Mouse (Mus musculus): ENCODE data around the gene Map3k13. TPM values are rescaled to one million over a fixed set of nuclear protein-coding genes. Genes with fewer than 3 reads are reported as not detected.

The Map3k13 gene
- polyA plus RNA-seq, 1 experiment from 2014 or later: 0.76 TPM

DNA sequence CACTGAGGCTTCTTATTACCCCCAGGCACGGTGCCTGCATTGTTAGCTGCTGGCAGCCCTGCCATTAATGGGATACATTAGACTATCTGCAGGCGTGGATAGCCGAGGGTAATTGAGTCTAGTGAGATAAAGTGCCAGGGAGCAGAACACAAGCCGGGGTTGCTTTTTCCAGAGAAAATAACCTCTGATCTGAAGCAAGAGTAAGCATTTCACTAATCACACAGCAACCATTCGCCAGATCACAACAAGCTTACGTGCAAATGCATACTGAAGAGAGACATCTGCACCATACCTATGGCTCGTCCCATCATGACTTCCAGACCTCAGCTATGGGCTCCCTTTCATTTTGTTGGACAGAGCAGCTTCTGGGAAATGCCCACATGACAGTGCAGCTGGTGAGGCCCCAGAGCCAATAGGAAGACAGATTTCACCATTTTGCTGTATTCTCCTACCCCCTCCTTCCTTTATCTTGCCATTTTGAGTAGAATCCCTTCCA lies 59.3 kb downstream of the Map3k13 start:
- H3K9me3 ChIP-seq (replicated peaks; ENCODE audit: control insufficient read depth, low read length): no peaks in the 10 kb centered on the region
- no peak overlapping the region for H3K4me3 ChIP-seq (ENCODE audit: low read length)
- H3K4me2 ChIP-seq (ENCODE audit: low read depth, low read length): no peak overlapping the region
- no peaks in the 10 kb centered on the region for H3K36me3 ChIP-seq (ENCODE audit: control insufficient read depth, insufficient read depth)
- H3K27ac ChIP-seq (ENCODE audit: low read length): no peak overlapping the region
- no peak for ATAC-seq (replicated peaks; ENCODE audit: extremely low read depth, insufficient read depth, low FRiP score)
- no peaks in the 10 kb centered on the region for H3K27me3 ChIP-seq (ENCODE audit: control insufficient read depth, insufficient read depth, low read length)
- WGBS: 57% methylated on average over 7 of the region's 7 CpGs
- peaks cover 4% of the 10 kb centered on the region; the same call in 1 of the 2 replicates for H3K4me1 ChIP-seq (ENCODE audit: control insufficient read depth, insufficient read depth, low read length)
- no peak overlapping the region for H3K9ac ChIP-seq (ENCODE audit: low read length)

DNA sequence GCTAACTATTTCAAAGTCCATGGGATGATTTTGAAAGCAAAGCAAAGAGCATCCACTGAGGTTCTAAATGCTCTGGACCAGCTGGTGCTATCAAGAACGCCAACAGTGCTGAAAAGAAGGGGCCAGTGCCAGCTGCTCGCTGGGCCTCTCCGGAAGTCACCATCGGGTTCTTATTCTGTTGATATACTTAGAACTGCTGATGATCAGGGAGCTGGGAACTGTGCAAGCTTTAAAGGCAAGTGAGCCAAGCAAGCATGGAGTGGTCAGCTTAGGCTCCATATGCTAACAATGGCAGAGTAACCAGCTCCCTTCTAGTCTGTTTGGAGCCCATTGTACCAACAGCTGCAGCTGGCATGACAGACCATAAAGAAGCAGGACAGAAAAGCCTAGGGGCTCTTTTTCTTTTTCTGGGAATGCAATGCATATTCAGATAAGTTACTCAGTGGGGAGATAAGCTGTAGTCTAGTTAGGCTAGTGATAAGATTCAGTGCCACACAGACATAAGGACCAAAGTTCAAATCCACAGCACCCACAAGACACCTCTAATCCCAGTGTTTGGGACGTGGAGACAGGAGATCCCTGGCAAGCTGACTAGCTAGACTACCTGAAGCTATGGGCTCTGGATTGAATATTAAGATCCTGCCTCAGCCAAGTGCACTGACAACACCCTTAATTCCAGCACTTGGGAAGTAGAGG lies 60.6 kb downstream of the Map3k13 start:
- no peak for ATAC-seq (replicated peaks; ENCODE audit: extremely low read depth, insufficient read depth, low FRiP score)
- 77% methylated on average over 5 of the region's 5 CpGs for WGBS

DNA sequence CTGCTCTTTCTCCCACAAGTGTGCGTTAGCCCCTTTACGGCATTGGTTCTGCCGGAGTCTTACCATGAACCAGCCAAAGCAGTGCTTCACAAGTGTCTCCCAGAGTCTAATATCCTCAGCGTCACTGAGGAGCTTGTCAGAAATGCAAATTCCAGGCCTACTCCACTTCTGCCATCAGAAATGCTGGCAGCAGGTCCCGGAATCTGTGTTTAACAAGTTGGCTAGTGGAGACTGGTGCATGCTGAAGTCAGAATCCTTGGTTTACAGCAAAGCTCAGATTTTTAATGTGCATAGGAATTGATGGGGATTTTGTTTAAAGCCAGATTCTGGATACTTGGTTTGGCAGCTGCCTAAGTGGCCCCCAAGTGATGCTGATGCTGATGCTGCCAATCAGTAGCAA lies 62.0 kb downstream of the Map3k13 start:
- Histone ChIP-seq H3K4me2 (ENCODE audit: low read depth, low read length) (no peak overlapping the region), H3K4me1 (ENCODE audit: control insufficient read depth, insufficient read depth, low read length) (peaks cover 4% of the 10 kb centered on the region; the same call in 1 of the 2 replicates), H3K27me3 (ENCODE audit: control insufficient read depth, insufficient read depth, low read length) (no peaks in the 10 kb centered on the region), H3K27ac (ENCODE audit: low read length) (no peak overlapping the region), H3K9me3 (replicated peaks; ENCODE audit: control insufficient read depth, low read length) (no peaks in the 10 kb centered on the region), H3K4me3 (ENCODE audit: low read length) (no peak overlapping the region), H3K9ac (ENCODE audit: low read length) (no peak overlapping the region), H3K36me3 (ENCODE audit: control insufficient read depth, insufficient read depth) (no peaks in the 10 kb centered on the region)
- 72% methylated on average over 5 of the region's 5 CpGs for WGBS
- no peak for ATAC-seq (replicated peaks; ENCODE audit: extremely low read depth, insufficient read depth, low FRiP score)

More for the DNA sequence above, 60.6 kb downstream of the Map3k13 start:
- H3K4me3 ChIP-seq (ENCODE audit: low read length): no peak overlapping the region
- H3K4me1 ChIP-seq (ENCODE audit: control insufficient read depth, insufficient read depth, low read length): peaks cover 4% of the 10 kb centered on the region; the same call in 1 of the 2 replicates
- H3K9me3 ChIP-seq (replicated peaks; ENCODE audit: control insufficient read depth, low read length): no peaks in the 10 kb centered on the region
- H3K27ac ChIP-seq (ENCODE audit: low read length): no peak overlapping the region
- no peak overlapping the region for H3K4me2 ChIP-seq (ENCODE audit: low read depth, low read length)
- H3K27me3 ChIP-seq (ENCODE audit: control insufficient read depth, insufficient read depth, low read length): no peaks in the 10 kb centered on the region
- no peaks in the 10 kb centered on the region for H3K36me3 ChIP-seq (ENCODE audit: control insufficient read depth, insufficient read depth)
- H3K9ac ChIP-seq (ENCODE audit: low read length): no peak overlapping the region

DNA sequence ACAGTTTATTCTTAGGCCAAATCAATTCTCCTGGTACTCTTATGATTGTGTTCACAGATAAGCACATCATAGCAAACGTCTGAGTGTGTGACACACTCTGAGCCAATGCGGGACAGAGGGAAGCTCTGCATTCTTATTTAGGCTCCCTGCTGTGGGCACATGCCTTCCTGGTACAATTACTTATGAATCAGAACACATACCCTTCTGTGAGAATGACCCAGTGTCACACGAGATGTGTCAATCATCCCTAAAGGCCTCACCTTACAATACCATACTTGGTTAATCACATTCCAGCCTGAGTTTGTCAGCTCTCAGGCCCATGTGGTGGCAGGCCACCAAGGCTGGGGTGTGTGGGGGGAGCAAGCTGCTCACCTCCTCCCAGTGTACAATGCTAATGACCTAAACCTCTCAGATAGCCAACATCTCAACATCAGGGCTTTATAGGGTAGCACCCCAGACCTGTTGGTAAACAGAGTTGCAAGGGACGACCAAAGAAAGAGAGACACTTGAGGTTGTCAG lies 63.0 kb downstream of the Map3k13 start:
- H3K9me3 ChIP-seq (replicated peaks; ENCODE audit: control insufficient read depth, low read length): no peaks in the 10 kb centered on the region
- no peak overlapping the region for H3K9ac ChIP-seq (ENCODE audit: low read length)
- H3K4me1 ChIP-seq (ENCODE audit: control insufficient read depth, insufficient read depth, low read length): peaks cover 4% of the 10 kb centered on the region; the same call in 1 of the 2 replicates
- no peak for ATAC-seq (replicated peaks; ENCODE audit: extremely low read depth, insufficient read depth, low FRiP score)
- H3K27me3 ChIP-seq (ENCODE audit: control insufficient read depth, insufficient read depth, low read length): no peaks in the 10 kb centered on the region
- WGBS: 42% methylated on average over 4 of the region's 4 CpGs
- no peak overlapping the region for H3K4me3 ChIP-seq (ENCODE audit: low read length)
- no peak overlapping the region for H3K4me2 ChIP-seq (ENCODE audit: low read depth, low read length)
- no peaks in the 10 kb centered on the region for H3K36me3 ChIP-seq (ENCODE audit: control insufficient read depth, insufficient read depth)
- H3K27ac ChIP-seq (ENCODE audit: low read length): no peak overlapping the region

DNA sequence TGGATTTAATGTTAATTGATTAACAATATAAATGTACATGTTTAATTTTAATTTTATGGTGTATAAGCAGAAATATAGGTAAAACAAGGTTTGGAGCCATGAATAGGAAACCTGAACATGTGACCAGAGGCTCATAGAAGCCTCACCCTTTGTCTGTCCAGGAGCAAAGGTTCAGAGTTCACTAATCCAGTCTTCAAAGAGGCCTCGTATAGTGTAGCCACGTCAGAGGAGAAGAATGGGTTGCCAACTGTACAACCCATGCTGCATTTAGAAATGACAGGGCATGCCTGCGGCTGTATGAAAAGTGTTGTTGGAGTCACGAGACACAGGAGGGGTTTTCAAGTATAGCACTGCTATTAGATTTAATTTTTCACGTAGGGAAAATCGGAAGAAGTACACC lies 64.0 kb downstream of the Map3k13 start:
- Histone ChIP-seq H3K27ac (ENCODE audit: low read length) (no peak overlapping the region), H3K9ac (ENCODE audit: low read length) (no peak overlapping the region), H3K36me3 (ENCODE audit: control insufficient read depth, insufficient read depth) (no peaks in the 10 kb centered on the region), H3K4me2 (ENCODE audit: low read depth, low read length) (no peak overlapping the region), H3K27me3 (ENCODE audit: control insufficient read depth, insufficient read depth, low read length) (no peaks in the 10 kb centered on the region), H3K4me1 (ENCODE audit: control insufficient read depth, insufficient read depth, low read length) (peaks cover 4% of the 10 kb centered on the region; the same call in 1 of the 2 replicates), H3K9me3 (replicated peaks; ENCODE audit: control insufficient read depth, low read length) (no peaks in the 10 kb centered on the region), H3K4me3 (ENCODE audit: low read length) (no peak overlapping the region)
- ATAC-seq (replicated peaks; ENCODE audit: extremely low read depth, insufficient read depth, low FRiP score): no peak
- 78% methylated on average over 6 of the region's 6 CpGs for WGBS

DNA sequence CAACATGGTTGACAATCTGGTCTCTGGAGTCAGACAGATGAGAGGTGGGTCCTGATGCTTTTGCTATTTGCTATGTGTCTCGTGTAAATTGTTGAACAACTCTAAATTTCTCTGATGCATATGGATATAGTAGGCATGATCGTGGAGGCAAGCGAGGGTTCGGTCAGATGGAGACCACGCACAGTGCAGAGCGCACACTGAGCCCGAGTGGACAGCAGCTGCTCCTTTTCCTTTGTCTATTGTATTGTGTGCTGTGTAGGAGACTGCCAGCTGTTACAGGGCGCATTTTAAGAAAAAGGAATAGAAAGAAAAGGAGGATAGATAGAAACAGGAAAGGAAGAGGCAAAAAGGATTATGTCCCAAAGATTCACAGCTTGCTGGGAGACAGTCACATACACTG lies 64.7 kb downstream of the Map3k13 start:
- WGBS: 78% methylated on average over 8 of the region's 8 CpGs
- H3K4me2 ChIP-seq (ENCODE audit: low read depth, low read length): no peak overlapping the region
- H3K27ac ChIP-seq (ENCODE audit: low read length): no peak overlapping the region
- H3K27me3 ChIP-seq (ENCODE audit: control insufficient read depth, insufficient read depth, low read length): no peaks in the 10 kb centered on the region
- no peaks in the 10 kb centered on the region for H3K9me3 ChIP-seq (replicated peaks; ENCODE audit: control insufficient read depth, low read length)
- H3K36me3 ChIP-seq (ENCODE audit: control insufficient read depth, insufficient read depth): no peaks in the 10 kb centered on the region
- H3K4me1 ChIP-seq (ENCODE audit: control insufficient read depth, insufficient read depth, low read length): peaks cover 4% of the 10 kb centered on the region; the same call in 1 of the 2 replicates
- H3K4me3 ChIP-seq (ENCODE audit: low read length): no peak overlapping the region
- H3K9ac ChIP-seq (ENCODE audit: low read length): no peak overlapping the region
- no peak for ATAC-seq (replicated peaks; ENCODE audit: extremely low read depth, insufficient read depth, low FRiP score)

DNA sequence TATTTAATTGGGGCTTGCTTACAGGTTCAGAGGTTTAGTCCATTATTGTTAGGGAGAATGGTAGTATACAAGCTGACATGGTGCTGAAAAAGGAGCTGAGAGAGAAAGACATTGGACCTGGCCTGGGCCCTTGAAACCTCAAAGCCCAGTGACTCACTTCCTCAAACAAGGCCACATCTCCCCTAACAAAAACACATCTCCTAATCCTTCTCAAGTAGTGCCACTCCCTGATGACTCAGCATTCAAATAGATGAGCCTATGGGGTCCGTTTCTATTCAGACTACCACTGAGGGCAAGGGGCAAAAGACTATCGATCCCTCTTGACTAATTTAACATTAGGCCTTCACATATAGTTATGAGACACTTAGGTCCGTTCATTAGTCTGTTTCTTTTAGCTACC lies 68.3 kb downstream of the Map3k13 start:
- no peak overlapping the region for H3K27ac ChIP-seq (ENCODE audit: low read length)
- H3K4me2 ChIP-seq (ENCODE audit: low read depth, low read length): no peak overlapping the region
- no peaks in the 10 kb centered on the region for H3K27me3 ChIP-seq (ENCODE audit: control insufficient read depth, insufficient read depth, low read length)
- 83% methylated on average over 3 of the region's 3 CpGs for WGBS
- H3K4me3 ChIP-seq (ENCODE audit: low read length): no peak overlapping the region
- ATAC-seq (replicated peaks; ENCODE audit: extremely low read depth, insufficient read depth, low FRiP score): no peak
- no peaks in the 10 kb centered on the region for H3K36me3 ChIP-seq (ENCODE audit: control insufficient read depth, insufficient read depth)
- H3K9me3 ChIP-seq (replicated peaks; ENCODE audit: control insufficient read depth, low read length): no peaks in the 10 kb centered on the region
- no peak overlapping the region for H3K9ac ChIP-seq (ENCODE audit: low read length)
- no peaks in the 10 kb centered on the region for H3K4me1 ChIP-seq (ENCODE audit: control insufficient read depth, insufficient read depth, low read length)

DNA sequence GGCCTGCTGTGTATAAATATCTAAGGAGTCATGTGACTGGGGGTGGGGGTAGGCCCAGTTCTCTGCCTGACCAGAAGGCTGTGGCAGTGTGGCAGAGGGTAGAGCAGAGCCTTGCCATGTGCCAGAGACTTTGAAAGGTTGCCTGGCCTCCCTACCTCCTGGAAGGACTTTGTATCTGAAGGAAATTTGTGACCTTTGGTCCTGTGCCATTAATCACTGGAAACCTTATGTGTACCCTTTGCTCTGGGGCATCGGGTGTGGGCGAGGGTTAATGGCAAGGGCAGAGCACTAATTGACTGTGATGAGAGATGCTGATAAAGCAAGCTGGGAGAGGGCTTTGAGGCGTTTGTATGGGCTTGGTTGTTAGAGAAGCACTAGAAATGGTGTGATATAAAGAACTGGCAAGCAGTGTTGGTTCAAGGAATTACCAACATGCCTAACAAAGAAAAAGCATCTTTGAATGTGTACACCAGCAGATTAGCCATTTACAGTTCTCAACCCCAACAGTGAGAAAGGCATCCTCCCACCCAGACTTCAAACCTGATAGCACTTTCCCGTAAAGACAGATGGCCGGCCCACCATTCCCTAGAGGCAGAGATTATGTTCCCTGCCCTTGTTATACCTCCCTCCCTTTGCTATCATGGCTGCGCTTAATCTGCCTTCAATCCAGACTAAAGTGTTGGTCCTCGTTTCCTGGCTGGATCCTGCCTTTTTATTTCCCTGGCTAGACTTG lies 71.3 kb downstream of the Map3k13 start:
- Histone ChIP-seq H3K27ac (ENCODE audit: low read length) (no peak overlapping the region), H3K4me3 (ENCODE audit: low read length) (no peak overlapping the region), H3K9ac (ENCODE audit: low read length) (no peak overlapping the region), H3K4me1 (ENCODE audit: control insufficient read depth, insufficient read depth, low read length) (no peaks in the 10 kb centered on the region), H3K27me3 (ENCODE audit: control insufficient read depth, insufficient read depth, low read length) (no peaks in the 10 kb centered on the region), H3K36me3 (ENCODE audit: control insufficient read depth, insufficient read depth) (no peaks in the 10 kb centered on the region), H3K4me2 (ENCODE audit: low read depth, low read length) (no peak overlapping the region), H3K9me3 (replicated peaks; ENCODE audit: control insufficient read depth, low read length) (no peaks in the 10 kb centered on the region)
- WGBS: 36% methylated on average over 7 of the region's 7 CpGs
- ATAC-seq (replicated peaks; ENCODE audit: extremely low read depth, insufficient read depth, low FRiP score): no peak

DNA sequence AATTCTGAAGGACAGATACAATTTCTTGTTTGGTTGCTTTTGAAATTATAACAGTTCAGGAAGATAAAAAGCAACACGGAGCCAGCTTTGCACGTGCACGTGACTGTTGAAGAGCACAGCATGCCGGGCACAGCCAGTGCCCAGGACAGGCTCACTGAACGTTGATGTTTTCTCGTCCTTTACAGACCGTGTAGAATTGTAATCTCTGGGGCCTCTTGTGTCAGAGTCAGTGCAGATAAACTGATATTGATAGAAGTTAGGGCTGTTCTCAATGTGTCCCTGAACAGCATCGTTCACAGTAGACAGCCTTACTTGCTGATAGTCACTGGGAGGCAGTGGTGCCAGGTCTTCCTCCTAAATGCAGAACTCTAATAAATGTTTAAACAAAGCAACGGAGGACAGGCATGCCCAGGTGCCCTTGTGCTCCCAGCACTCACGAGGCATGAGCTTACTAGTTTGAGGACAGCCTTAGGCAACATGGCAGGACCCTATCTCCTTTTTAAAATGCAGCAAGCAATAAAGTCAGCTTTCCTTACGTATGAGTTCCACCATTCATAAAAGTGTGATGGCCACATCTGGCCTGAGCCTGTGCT lies 71.9 kb downstream of the Map3k13 start:
- Histone ChIP-seq H3K27ac (ENCODE audit: low read length) (no peak overlapping the region), H3K36me3 (ENCODE audit: control insufficient read depth, insufficient read depth) (no peaks in the 10 kb centered on the region), H3K27me3 (ENCODE audit: control insufficient read depth, insufficient read depth, low read length) (no peaks in the 10 kb centered on the region), H3K9me3 (replicated peaks; ENCODE audit: control insufficient read depth, low read length) (no peaks in the 10 kb centered on the region), H3K4me2 (ENCODE audit: low read depth, low read length) (no peak overlapping the region), H3K4me1 (ENCODE audit: control insufficient read depth, insufficient read depth, low read length) (no peaks in the 10 kb centered on the region), H3K4me3 (ENCODE audit: low read length) (no peak overlapping the region), H3K9ac (ENCODE audit: low read length) (no peak overlapping the region)
- 59% methylated on average over 11 of the region's 11 CpGs for WGBS
- ATAC-seq (replicated peaks; ENCODE audit: extremely low read depth, insufficient read depth, low FRiP score): no peak
